Mouse (Mus musculus) left cerebral cortex, adult 2 months (tissue): ENCODE results near the gene Map6. TPM values are rescaled to one million over a fixed set of nuclear protein-coding genes. Genes with fewer than 3 reads are reported as not detected.
"Not testable (repeated sequence)": the region's sequence is repeated elsewhere in the genome, so short reads cannot be mapped to it uniquely, and the experiment has no call there.

Experiments
- DNase-seq, 2 experiments: peaks; one replicate each; pipeline ENCODE4 v3.0.0; 2021 to 2022; ENCODE audit warnings: low spot score in 2 of 2, mixed read lengths in 1 of 2; ENCODE audit errors: extremely low spot score in 1 of 2
- H3K27ac ChIP-seq: fragments of 200-600 bp; 2 replicates; pipeline ENCODE4 v1.8.1; 2022
- H3K4me3 ChIP-seq: fragments of 200-600 bp; 2 replicates; pipeline ENCODE4 v1.8.1; 2022
- CTCF ChIP-seq: fragments of 200-600 bp; IDR thresholded peaks from 2 replicates; pipeline ENCODE4 v1.8.1; 2022; ENCODE audit warnings: antibody characterized with exemption, mild to moderate bottlenecking, moderate library complexity
- intact Hi-C: fragments of 180-260 bp; cut with DNase I; formaldehyde crosslinking; loops from one replicate; pipeline ENCODE4 v1.15.1; 2025
- total RNA-seq, 2 experiments: library from RNA; stranded (reverse); gene quantifications; 2 replicates each; pipeline ENCODE4 v1.2.3; 2021

The Map6 gene
- total RNA-seq, 2 experiments from 2014 or later = 138 to 141 TPM

DNA sequence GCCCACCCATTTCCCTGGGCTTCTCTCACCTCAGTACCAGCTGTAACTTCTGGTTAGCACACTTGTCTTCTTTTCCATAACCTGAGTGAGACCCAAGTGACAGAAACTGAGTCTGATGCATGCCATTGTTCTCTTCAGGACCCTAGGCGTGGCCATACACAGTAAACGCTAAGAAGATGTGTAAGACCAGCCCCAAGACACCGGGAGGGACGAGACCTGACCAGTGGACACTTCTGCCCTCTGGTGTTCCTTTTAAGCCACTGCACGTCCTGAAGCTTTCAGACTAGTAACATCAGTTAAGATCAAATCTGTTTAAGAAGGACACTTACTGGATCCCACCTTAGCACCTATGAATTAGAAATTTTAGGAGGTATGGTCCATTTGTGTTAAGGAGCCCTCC, 97.8 kb downstream of the Map6 start:
- no peak overlapping the region for H3K4me3 ChIP-seq
- TF ChIP-seq CTCF = peak; percentile 97
- peak; percentile 63 to 72 for DNase-seq
- intact Hi-C loops = loop anchor here (1.0 kb wide), 1 partner anchor 33 kb away; no protein-coding TSS in a partner anchor
- H3K27ac ChIP-seq = no peak overlapping the region

DNA sequence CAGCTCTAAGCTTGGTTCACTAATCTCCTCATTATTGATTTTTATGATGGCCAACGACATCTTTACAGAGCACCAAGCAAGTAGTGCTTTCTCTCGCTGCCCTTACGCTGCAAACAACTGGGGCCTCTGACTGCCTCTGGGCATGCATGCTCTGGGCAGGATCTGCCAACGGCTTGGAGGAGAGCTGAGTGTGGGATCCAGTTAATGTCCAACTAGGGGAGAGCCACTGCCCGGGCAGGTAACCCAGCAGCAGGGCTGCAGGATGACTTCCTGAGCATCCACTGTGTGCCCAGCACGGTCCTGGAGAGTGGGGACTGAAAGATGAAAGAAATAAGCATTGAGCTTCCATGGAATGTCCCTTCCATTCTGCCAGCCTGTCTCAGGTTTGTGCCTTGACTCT, 99.5 kb downstream of the Map6 start:
- DNase-seq = no peak
- Histone ChIP-seq H3K27ac (no peak overlapping the region), H3K4me3 (no peak overlapping the region)
- TF ChIP-seq CTCF = no peak
- intact Hi-C loops = no loop called here

DNA sequence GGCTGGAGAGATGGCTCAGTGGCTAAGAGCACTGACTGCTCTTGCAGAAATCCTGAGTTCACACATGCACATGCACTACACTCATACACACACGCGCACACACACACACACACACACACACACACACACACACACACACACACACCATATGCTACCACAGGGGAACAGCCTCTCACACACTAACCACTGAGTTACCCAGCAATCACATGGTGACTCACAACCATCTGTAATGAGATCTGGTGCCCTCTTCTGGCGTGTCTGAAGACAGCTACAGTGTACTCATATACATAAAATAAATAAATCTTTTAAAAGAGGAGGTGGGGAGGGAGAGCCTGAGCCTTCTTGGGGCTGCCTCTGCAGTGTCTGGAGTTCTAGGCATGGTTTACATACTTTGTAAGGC, 107.1 kb downstream of the Map6 start:
- not testable (repeated sequence) for DNase-seq

DNA sequence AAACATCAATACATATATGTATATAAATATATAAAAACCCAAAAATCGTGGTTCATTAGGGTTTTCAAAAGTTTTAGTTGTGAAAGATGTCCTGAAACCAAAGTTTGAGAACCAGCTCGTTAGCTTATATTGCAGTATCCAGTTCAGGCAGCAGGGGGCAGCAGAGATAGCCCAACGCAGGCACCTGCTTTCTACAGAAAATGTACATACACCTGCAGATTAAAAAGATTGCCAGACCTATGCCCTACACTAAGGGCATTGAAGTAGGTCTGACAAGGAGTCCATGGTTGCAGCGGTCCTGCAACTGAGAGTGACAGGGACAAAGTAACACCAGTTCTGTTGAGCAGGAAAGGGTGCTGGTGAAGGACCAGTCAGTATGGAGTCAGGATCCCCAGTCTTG, 108.2 kb downstream of the Map6 start:
- Histone ChIP-seq H3K4me3 (no peak overlapping the region), H3K27ac (no peak overlapping the region)
- intact Hi-C loops = loop anchor here (1.0 kb wide), 1 partner anchor 75 kb away; no protein-coding TSS in a partner anchor
- peak; percentile 99 for TF ChIP-seq CTCF
- peak; percentile 73 to 86 for DNase-seq

More for the DNA sequence above, 107.1 kb downstream of the Map6 start:
- H3K4me3 ChIP-seq, H3K27ac ChIP-seq, intact Hi-C loops: not testable (repeated sequence)
- peak; percentile 45 for TF ChIP-seq CTCF

DNA sequence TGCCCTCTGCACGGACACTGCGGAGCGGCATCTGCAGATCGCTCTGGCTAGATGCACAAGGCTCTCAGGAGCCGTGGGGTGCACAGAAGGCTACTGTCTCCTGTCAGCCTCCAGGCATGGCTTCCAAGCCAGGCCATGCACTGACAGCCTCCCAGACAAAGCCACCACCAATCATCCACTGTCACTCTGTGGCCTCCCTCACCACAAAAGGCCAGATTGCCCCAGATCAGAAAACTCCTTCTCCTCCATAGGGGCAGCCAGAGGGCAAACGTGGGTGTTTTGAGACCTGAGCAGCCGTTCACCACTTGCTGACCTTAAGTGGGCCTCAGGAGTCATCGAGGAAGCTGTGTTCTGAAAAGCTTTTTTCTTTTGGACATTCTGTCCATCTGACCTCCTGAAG, 111.6 kb downstream of the Map6 start:
- TF ChIP-seq CTCF = no peak
- DNase-seq = no peak
- H3K27ac ChIP-seq = no peak overlapping the region
- H3K4me3 ChIP-seq = no peak overlapping the region
- intact Hi-C loops = no loop called here

DNA sequence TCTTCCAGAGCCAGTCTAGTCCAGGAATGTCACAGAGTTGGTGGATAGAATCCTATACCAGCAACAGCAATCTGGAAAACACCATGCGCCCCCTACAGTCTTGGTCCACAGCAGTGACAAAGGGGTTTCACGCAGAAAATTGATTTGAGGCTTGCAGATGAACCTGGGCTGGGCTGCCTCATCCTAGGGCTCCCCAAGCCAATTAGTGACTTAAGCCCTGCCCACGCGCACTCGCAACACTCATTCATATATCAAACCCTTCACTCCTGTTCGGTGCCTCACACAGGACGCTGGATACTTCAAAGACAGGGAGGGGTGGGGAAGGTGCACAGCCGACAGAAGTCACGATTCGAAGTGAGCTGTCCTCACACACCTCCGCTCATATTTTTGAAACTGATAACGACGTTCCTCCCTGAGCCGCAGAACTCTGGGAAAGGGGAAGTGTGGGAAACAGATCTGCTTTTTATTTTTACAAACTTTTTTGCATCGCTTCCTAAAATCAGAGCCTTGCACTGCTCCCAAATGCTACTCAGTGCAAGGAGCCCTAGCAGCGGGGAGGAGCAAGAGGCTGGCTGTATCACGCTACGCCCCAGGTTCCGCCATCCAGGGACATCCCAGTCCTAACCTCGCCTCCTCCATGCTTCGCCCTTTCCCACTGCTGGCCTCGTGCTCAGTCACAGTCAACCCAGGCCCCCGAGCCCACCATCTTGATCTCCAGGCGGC, 113.4 kb downstream of the Map6 start:
- Histone ChIP-seq H3K4me3 (peak overlapping the region; percentile 85), H3K27ac (peak overlapping the region; percentile 90)
- TF ChIP-seq CTCF = peak; percentile 49
- DNase-seq = peak; percentile 36 to 47
- intact Hi-C loops = no loop called here

DNA sequence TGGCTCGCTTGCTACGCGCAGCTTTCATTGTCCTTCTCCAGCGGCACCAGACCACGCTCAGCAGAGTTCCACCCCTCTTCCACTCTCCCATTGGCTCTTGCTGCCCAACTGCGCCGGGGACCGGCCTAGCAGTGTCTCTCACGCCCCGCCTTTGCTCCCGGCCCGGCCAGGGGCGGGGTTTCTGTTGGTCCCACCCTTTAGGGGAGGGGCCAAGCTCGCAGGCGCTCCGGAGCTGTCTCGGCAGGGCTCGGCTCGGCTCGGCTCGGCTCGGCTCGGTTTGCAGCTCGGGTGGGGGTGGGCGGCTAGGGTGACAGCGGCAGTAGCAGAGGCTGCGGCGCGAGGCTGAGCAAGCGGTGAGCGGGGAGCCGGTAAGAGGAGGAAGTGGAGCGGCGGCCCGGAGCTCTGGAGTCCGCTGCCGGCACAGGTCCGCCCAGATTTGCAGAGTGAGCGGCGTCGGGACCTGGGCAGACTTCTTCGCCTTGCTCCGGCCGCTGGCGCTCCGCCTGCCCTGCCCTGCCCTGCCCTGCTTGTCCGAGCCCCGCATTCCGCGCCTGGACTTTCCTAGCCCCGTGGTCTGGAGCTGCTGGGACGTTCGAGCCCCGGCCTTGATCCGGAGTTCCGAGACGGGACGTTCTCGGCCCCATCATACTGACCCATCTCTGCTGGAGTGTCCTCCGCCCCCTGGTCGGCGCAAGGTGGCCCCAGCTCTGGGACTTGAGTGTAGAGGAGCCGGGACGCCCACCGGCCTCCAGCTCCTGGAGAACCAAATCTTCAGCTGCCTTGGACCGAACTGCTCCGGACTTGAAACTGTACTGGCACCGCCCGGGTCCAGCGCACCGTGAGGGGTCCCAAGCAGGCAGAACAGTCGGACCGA, 114.2 kb downstream of the Map6 start, which contains the start of gene Gdpd5:
Gdpd5 (plus strand) TSS at position 201 of the 874 bp plus-strand sequence.
- TF ChIP-seq CTCF = no peak
- DNase-seq = peak; percentile 99 to 100
- intact Hi-C loops = no loop called here
- Histone ChIP-seq H3K27ac (peak within 1 kb of the TSS; percentile 90), H3K4me3 (peak within 1 kb of the TSS; percentile 85)

DNA sequence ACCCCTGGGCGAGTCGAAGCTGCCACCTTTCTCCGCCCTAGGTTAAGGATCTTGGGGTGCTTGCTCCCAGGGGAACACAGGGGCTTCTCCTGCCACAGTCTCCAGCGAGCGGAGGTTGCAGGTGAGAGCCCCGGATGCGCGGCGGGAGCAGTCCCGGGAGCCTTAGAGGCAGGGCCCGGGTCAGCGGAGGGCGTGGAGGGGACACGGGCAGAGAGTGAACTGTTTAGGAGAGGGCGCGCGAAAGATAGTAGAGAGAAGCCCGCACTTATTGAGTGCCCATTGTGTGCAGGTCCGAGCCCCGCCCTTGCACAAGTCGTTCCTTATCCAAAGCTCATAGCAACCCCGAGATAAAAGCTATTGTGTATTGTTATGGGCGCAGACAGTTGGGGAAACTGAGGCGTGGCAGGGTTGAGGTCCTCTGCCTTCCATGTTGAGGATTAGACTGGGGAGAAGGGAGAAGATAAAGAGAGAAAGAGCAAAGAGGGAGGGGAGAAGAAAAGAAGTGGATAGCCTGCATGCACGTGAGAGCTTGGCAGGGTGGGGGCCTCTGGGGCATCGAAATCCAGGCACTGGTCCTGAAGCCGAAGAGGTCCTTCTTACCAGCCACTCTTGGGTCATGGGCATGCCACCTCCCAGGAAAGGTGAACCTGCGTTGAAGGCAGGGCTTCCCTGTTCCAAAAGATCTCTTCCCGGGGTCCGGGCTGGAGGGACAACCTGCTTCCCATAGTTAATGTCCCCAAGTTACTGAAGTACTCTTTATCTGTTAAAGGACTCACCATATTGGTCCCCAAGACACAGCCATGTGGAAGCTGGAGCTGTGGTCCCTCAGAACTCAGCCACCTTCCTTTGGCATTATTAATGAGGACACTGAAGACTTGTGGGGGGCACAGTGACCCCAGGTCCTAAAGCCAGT, 115.1 kb downstream of the Map6 start:
- DNase-seq = no peak
- Histone ChIP-seq H3K27ac (peak overlapping the region; percentile 83), H3K4me3 (peak overlapping the region; percentile 85)
- no peak for TF ChIP-seq CTCF
- intact Hi-C loops = no loop called here

DNA sequence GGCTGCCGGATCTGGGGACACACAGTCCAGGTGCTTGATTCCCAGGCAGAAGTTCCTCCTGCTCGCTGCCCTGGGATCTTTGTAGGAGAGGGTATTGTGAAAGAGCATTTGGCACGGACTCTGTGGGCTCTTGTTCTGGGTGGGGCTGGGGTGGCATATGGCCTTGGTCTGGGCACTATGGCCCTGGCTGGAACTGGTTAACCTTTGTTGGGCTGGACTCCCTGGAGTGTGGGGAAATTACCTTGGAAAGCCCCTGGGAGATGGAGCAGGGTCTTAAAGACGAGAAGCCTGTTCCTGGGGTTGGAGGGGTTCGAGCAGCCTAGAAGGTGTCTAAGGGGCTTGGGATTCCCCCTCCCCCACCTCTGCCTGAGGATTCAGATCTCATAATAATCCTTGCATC, 116.0 kb downstream of the Map6 start:
- Histone ChIP-seq H3K4me3 (peak overlapping the region; percentile 85), H3K27ac (peak overlapping the region; percentile 33)
- no peak for DNase-seq
- no peak for TF ChIP-seq CTCF
- intact Hi-C loops = no loop called here

DNA sequence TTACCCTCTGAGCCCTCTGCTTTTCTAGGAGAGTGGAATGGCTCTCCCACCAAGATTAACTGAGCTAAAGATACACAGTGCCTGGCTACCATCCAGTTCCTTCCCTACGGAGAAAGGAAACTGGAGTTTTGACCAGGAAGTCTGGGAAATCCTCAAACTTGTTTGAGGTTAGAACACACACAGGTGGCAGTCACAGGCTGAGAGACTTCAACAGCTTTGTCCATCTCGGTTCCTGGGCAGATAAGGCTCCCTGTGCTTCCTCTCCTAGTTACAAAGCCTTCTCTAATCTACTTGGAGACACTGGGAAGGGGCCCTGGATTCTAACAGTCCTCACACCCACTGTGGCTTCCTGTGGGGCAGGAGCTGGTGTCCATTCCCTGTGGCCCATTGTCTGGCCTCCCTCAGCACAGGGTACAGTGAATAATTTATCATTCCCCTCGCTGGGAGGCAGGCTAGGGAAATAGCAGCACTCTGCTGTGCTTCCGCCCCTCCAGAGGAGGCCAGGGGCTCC, 116.9 kb downstream of the Map6 start:
- DNase-seq = no peak
- peak overlapping the region; percentile 85 for H3K4me3 ChIP-seq
- no peak for TF ChIP-seq CTCF
- intact Hi-C loops = no loop called here
- H3K27ac ChIP-seq = peak overlapping the region; percentile 33

DNA sequence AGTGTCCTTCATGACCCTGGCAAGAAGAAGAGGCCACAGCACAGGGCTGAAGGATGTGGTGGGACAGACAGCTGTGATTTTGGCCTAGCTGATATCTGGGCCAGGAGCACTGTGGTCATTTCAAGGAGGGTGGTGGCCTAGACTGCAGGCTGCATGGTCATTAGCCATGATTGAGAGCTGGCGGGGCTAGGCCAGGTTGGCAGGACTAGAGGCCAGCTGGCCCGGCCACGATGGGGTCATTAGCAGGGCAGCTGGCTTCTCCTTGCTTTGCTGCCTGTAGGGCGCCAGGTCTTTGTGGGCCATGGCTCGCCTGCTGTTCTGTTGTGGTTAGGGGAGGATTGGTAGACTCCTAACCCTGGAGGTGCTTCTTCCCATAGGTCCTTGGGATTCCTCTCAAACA, 118.8 kb downstream of the Map6 start:
- no peak for DNase-seq
- TF ChIP-seq CTCF = no peak
- no peak overlapping the region for H3K27ac ChIP-seq
- intact Hi-C loops = no loop called here
- H3K4me3 ChIP-seq = no peak overlapping the region

Other genes with a start within 250 kb of the Map6 start
- 10 to 100 TPM; 47.6 to 68.3 TPM for gene Uvrag, start 126.3 kb upstream of the Map6 start, total RNA-seq
- gene Dgat2, start 84.7 kb upstream of the Map6 start, total RNA-seq = 10 to 100 TPM; 55.7 to 57.8 TPM
- not detected for gene Mogat2, start 28.8 kb upstream of the Map6 start, total RNA-seq
- gene Serpinh1, start 85.8 kb downstream of the Map6 start, total RNA-seq = 10 to 100 TPM; 22.2 TPM
- gene Gdpd5, start 114.0 kb downstream of the Map6 start, total RNA-seq = 10 to 100 TPM; 40.8 to 42.4 TPM
- gene Klhl35, start 198.6 kb downstream of the Map6 start, total RNA-seq = 1 to 10 TPM; 2.3 to 2.7 TPM
- gene Rps3, start 216.3 kb downstream of the Map6 start, total RNA-seq = 100 to 1,000 TPM; 223 to 241 TPM